Mouse (Mus musculus) embryo, embryonic 11.5 days (tissue): ENCODE measurements around the gene Cenpf.

ENCODE experiments used
- DNase-seq: peaks from one replicate; pipeline ENCODE4 v3.0.0-alpha.2; 2012; ENCODE audit warnings: low read depth, low spot score

Gene Cenpf

DNA sequence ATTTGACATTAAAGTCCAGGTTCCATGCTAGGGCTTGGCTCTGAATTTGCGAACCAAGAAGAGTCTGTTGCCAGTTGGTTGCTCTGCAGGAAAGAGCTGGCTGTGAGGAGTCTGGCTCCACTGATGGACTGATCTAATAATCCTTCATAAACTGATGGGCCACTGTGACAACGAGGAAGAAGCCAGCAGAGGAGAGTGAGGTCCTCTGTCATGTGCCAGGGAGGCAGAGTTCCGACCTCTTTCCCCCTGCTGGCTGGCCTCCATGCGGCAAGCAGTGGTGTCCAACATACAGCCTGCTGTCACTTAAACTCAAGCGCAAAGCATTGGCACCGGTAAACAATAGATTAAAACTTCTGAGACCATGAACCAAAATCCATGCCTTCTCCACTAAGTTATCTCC is 57.9 kb downstream of the Cenpf start:
- DNase-seq: no peak

DNA sequence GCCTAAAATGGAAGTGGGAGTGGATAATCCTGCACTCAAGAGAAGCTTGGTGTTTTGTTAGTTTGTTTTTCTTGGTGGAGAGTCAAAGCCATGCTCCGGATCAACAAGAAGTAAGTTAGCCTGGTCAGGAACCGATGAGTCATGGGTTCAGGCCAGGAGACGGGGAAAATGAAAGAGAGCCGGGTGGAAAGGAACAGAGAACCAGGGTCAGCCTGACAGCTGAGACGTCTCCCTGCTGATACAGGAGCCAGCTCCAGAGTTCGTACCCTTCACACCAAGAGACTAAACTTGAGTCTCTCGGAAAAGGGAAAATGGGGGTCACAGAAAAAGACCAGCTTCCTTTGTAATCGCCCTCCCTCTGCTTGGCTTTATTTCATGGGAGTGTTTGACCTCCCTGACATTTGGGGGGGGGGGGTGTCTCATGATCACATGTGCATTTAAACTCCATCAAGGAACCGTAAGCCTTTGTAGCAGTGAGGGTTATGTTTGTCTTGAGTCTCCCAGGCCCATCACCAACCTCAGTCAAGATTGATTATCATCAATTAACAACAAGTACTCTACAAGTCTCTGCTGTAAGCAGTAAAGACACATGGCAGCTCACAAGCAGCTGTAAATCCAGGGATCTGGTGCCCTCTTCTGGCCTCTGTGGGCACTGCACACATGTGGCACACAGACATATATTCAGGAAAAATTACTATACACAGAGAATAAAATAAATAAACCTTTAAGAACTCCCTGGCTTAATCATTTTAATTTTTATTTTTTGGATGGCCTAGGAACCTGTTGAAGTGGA is 59.7 kb downstream of the Cenpf start:
- DNase-seq: peak; percentile 54

DNA sequence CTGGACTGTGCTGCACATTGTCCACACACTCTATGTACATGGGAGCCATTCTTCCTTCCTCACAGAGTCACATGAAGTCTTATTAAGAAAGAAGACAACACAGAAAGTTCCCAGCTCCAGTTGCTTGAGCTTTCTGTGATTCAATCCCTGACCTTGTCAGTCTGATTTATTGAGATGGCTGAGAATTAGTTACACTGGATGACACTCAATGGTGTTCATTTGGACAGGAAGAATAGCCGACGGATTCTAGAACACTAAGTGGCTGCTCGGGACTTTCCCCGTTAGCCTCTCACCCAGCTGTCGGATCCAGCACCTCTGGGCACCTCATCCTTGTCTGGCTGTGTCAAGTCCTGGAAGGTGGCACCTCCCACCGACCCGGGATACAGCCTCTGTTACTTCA is 63.1 kb downstream of the Cenpf start:
- no peak for DNase-seq

DNA sequence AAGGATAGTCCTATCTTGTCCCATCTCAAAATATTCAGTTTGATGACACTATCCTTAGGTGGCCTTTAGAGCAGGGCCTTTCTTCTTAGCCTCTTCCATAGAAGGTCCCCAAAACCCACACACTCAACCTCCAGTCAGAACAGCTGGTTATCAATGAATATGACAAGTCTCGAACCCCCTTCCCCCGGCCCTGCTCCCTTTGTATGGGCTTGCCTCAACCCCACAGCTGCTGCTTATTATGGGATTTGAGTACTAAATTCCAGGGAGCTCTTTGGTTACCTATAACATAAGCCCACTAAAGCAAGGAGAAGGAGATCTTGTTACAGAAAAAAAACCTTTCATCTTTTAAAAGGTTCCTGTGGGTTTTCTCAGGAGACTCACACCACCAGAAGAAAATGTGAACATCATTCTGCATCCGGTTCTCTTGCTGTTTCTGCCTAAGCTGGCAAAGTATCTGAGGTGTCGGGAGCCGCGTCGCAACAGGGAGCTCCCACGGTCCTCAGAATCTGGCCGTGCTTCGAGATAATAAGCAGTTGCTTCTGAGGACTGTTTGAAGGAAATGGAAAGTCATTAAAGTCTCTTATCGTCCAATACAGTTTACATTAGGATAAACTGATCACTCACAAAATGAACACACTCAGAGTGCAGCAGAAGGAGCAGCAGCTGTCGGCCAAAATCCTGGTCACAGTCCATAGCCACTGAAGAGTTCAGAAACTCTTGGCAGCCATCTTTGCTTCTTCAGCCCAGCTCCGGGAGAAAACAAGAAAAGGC is 68.7 kb downstream of the Cenpf start:
- DNase-seq: no peak

DNA sequence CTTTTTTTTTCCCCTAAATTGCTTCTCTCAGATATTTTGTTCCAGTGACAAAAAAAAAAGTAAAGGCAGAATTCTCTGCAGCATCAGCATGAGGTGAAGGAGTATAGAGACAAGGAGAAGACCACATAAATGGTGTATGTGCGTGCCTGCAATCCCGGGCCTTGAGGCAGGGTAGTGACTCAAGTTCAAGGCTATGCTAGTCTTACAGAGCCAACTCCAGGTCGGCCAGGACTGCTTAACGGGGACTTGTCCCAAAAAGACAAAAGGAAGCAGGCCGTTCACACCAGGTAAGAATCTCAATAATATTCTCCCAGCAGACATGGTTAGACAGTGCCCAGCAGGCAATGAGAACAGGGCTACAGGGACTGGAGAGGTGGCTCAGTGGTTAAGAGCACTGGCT is 70.5 kb downstream of the Cenpf start:
- DNase-seq: no peak

DNA sequence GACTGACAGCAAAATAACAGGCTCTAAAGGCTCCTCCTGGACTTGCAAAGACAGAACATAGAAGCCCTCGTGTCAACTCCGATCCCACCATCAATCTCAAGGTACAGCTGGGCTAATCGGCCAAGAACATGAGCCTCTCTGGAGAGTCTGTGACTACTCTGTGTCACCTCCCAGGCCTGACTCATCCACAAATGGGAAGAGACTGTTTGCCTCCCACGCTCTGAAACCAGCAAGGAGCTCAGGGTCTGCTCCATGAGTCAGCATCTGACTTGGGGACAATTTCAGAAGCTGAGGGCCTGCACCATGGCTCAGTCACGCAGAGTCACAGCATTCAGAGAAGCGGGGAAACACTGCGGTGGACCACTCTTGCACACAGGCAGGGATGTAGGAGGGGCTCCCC is 72.6 kb downstream of the Cenpf start:
- DNase-seq: no peak

DNA sequence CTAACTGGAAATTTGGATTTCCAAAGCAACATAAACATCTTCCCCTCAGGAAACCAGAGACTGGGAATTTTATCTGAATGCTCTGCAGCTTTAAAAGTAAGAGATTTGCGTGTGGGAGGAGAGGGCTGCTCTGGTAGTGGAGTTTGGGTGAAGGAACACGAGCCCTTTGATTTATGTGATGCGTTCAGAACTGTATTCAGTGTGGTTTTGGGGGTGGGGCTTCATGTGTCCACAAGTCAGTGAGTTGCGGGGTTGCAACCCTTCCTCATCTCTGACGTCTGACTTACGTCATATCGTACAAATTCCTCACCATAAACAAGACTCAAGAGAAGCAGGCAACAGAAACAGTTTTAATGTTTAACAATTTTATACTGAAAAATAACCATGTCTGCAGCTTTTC is 74.8 kb downstream of the Cenpf start:
- no peak for DNase-seq

DNA sequence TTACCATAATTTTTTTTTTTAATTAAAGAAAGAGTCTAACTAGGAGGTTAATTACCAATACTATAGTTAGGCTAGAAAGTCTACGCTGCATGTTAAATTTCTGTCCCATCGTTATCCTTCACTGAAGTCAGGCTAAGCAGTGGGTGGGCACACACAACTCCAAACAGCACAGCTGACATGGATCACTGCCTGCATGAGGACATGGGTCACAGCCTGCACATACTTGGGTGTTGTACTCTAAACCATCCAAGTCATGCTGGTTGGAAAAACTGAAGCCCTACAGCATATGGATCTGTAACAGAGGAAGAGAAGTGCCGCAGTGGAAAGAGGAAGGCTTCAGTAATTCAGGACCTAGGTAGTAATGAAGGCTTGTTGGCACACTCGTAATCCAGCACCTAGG is 76.1 kb downstream of the Cenpf start:
- no peak for DNase-seq

DNA sequence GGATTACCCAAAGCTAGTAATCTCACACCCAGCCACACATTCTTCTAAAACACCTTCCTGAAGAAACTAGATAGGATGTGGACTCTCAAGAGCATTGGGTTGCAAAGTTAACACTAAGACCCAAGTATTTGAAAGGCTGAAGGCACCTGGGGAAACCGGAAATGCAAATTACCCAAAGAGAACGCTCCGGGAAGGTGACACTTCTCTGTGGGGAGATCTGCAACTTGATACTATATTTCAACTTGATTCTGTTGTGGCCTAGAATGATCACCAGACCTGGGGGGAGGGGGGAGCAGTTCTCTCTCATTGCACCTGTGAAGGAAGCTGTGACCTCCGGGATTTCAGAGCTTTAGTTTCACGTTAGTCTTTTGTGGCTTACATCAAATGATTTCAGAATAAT is 79.2 kb downstream of the Cenpf start:
- no peak for DNase-seq

DNA sequence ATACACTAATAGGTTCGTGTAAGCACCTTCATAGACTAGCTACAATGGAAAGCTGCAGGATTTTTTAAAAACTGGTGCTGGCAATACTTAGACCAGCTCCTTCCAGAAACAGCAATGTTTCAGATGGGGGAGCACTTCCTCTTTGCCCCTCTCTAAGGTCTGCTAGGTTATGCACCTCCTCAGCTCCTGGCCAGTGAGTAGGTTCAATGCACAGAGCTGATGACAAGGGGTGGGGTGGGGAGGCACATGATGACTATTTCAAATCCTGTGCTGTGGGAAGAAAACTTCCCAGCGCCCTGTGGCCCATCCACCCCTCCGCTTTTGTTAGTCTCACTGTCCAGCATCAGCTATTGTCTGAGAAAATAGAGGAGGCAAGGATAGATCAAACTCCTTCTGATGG is 79.8 kb downstream of the Cenpf start:
- no peak for DNase-seq

DNA sequence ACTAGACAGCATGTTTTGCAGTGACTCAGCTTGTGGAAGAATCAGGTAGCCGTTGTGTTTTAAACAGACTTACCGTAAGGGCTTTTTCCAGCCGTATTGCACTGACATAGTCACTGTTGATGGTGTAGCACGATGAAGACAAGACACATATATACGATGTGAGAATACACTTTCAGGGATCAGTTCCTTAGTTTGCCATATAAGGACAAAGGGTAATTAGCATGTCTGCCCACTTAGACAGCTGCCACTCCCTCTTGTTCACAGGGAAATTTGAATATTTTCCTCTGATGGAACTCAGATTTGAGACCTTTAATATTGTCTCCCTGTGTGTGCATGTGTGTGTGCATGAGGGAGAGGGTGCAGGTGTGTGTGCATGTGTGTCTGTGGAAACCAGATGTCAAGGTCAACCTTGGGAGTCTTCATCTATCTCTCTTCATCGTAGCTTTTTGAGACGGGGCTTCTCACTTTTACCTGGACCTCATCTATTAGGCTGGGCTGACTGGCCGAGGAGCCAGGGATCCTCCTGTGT is 82.2 kb downstream of the Cenpf start:
- DNase-seq: no peak

DNA sequence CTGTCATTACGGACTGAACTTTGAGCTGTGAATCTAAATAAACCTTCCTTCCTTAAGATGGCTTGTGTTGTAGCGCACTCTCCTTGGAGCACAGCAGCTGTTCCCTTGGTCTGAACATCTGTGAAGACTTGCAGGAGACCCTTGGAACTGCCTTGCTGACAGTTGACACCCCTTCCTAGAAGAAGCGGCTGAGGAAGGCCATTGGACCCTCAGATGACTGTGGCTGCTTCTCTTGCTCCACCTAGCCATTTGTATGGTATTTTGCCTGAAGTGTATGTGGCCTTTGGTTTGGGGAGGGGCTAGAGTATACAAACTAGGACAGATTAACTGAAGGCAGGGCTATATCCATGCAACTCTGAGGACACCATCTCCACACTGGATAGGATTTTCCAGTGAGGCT is 90.8 kb downstream of the Cenpf start:
- DNase-seq: no peak
